Mouse (Mus musculus) bone marrow macrophage, adult 2 months (primary cell): ENCODE data around the gene Exd2.

ENCODE experiments used
- CTCF ChIP-seq: IDR thresholded peaks from 2 replicates; pipeline ENCODE4 v1.5.1; 2012; ENCODE audit warnings: low read depth, mild to moderate bottlenecking, low read length, moderate library complexity
- POLR2A ChIP-seq: IDR thresholded peaks from 2 replicates; pipeline ENCODE4 v1.6.1; 2012; ENCODE audit warnings: mild to moderate bottlenecking, low read depth, low read length, borderline replicate concordance

GRCm38 (mm10) chr12:80524276-80524921 is 61.5 kb downstream of the Exd2 start:
- TF ChIP-seq CTCF, result no peak
- no peak for TF ChIP-seq POLR2A
